Mouse (Mus musculus): Measurements from ENCODE around the gene Lrp11. TPM values are rescaled to one million over a fixed set of nuclear protein-coding genes. Genes with fewer than 3 reads are reported as not detected.
"Not testable (repeated sequence)": the region's sequence is repeated elsewhere in the genome, so short reads cannot be mapped to it uniquely, and the experiment has no call there.

The Lrp11 gene
- polyA plus RNA-seq, 1 experiment from 2014 or later: 5.6 TPM

GRCm38 (mm10) chr10:7605168-7605567 lies 15.6 kb downstream of the Lrp11 start:
- no peaks in the 10 kb centered on the region for H3K36me3 ChIP-seq
- 68% methylated on average over 2 of the region's 2 CpGs for WGBS
- no peaks in the 10 kb centered on the region for H3K27me3 ChIP-seq (replicated peaks)
- H3K4me2 ChIP-seq: no peak overlapping the region
- H3K9me3 ChIP-seq: no peaks in the 10 kb centered on the region
- H3K9ac ChIP-seq: no peak overlapping the region
- no peak overlapping the region for H3K27ac ChIP-seq
- no peaks in the 10 kb centered on the region for H3K4me1 ChIP-seq
- H3K4me3 ChIP-seq (replicated peaks): no peak overlapping the region
- ATAC-seq (ENCODE audit: insufficient read depth, low FRiP score, low read depth): no peak

GRCm38 (mm10) chr10:7606437-7606836 lies 16.8 kb downstream of the Lrp11 start:
- Histone ChIP-seq H3K9ac (no peak overlapping the region), H3K4me2 (no peak overlapping the region), H3K27ac (no peak overlapping the region), H3K9me3 (no peaks in the 10 kb centered on the region), H3K4me1 (no peaks in the 10 kb centered on the region), H3K36me3 (no peaks in the 10 kb centered on the region), H3K4me3 (replicated peaks) (no peak overlapping the region), H3K27me3 (replicated peaks) (no peaks in the 10 kb centered on the region)
- no peak for ATAC-seq (ENCODE audit: insufficient read depth, low FRiP score, low read depth)
- 70% methylated on average over 2 of the region's 2 CpGs for WGBS

- no peak for ATAC-seq (ENCODE audit: insufficient read depth, low FRiP score, low read depth)
- H3K27ac ChIP-seq: no peak overlapping the region
- 86% methylated on average over 17 of the region's 17 CpGs for WGBS
Measured at GRCm38 (mm10) chr10:7608611-7609010, 19.0 kb downstream of the Lrp11 start.

GRCm38 (mm10) chr10:7611647-7612046 lies 22.0 kb downstream of the Lrp11 start:
- ATAC-seq (ENCODE audit: insufficient read depth, low FRiP score, low read depth): no peak
- H3K4me2 ChIP-seq: no peak overlapping the region
- H3K4me3 ChIP-seq (replicated peaks): no peak overlapping the region
- H3K9ac ChIP-seq: no peak overlapping the region
- 69% methylated on average over 6 of the region's 6 CpGs for WGBS
- no peak overlapping the region for H3K27ac ChIP-seq
- H3K27me3 ChIP-seq (replicated peaks): no peaks in the 10 kb centered on the region
- H3K4me1 ChIP-seq: no peaks in the 10 kb centered on the region
- peaks cover 3% of the 10 kb centered on the region; the same call in 1 of the 2 replicates for H3K9me3 ChIP-seq
- no peaks in the 10 kb centered on the region for H3K36me3 ChIP-seq

More at GRCm38 (mm10) chr10:7608611-7609010, 19.0 kb downstream of the Lrp11 start:
- Histone ChIP-seq H3K4me3 (replicated peaks) (no peak overlapping the region), H3K4me1 (no peaks in the 10 kb centered on the region), H3K4me2 (no peak overlapping the region), H3K27me3 (replicated peaks) (no peaks in the 10 kb centered on the region), H3K36me3 (no peaks in the 10 kb centered on the region), H3K9ac (no peak overlapping the region), H3K9me3 (no peaks in the 10 kb centered on the region)

DNA sequence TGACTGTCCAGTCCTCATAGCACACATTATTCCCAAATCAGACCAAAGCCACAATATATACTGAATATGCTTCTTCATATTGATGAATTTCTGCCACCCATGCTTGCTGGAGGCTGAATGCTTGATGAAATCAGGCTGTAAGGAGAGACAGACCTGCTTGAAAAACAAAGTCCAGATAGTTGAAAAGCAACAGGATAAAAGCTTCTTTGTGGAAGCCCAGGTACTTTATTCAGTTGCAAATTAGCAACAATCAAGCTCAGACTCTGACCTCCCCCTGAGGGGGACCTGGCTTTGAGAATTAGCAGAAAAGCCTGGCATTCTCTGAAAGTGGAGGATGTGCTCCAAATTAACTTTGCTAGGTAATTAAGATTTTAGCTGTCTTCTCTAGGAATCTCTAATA lies 22.6 kb downstream of the Lrp11 start:
- not testable (repeated sequence) for H3K27ac ChIP-seq; ATAC-seq (ENCODE audit: insufficient read depth, low FRiP score, low read depth)

DNA sequence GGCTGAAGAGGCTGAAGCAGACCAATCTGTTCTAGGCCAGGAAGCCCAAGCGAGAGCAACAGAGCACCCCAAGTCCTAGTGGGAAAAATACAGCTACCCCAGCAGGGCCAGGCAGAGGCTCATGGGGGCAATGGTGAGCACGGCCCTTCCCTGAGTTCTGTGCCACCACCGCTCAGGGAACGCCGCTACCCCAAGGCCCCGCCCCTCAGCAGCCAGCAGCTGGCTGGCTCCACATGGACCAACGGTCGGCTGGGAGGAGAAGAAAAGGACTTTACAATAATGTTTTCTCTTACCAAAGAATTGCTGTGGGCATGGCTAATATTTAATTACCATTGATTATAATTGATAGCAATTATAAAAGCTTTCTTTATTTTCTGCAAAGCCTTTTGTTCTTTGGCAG lies 25.2 kb downstream of the Lrp11 start:
- Histone ChIP-seq H3K9me3 (peaks cover 3% of the 10 kb centered on the region; the same call in 1 of the 2 replicates), H3K4me1 (no peaks in the 10 kb centered on the region), H3K4me3 (replicated peaks) (no peak overlapping the region), H3K27ac (no peak overlapping the region), H3K4me2 (no peak overlapping the region), H3K9ac (no peak overlapping the region), H3K36me3 (no peaks in the 10 kb centered on the region), H3K27me3 (replicated peaks) (no peaks in the 10 kb centered on the region)
- no peak for ATAC-seq (ENCODE audit: insufficient read depth, low FRiP score, low read depth)
- 78% methylated on average over 8 of the region's 8 CpGs for WGBS

More for the DNA sequence above, 22.6 kb downstream of the Lrp11 start:
- not testable (repeated sequence) for H3K9ac ChIP-seq; H3K9me3 ChIP-seq; H3K4me3 ChIP-seq (replicated peaks); H3K4me2 ChIP-seq; H3K4me1 ChIP-seq; H3K36me3 ChIP-seq; H3K27me3 ChIP-seq (replicated peaks)

DNA sequence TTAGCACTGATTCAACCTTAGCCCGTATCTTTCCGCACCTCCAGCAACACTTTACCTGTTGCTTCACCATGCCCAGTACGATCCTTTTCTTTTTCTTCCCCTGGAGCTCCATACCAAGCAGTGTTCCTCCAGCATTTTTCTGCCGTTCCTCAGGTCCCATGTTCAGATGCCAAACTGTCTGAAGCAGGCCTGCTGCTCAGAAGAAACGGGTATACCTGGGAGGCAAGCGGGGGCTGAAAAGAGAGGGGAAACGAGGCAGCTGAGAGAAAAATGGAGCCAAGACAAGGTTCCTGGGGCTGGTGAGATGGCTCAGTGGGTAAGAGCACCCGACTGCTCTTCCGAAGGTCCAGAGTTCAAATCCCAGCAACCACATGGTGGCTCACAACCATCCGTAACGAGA lies 27.5 kb downstream of the Lrp11 start:
- H3K9me3 ChIP-seq; H3K4me2 ChIP-seq; H3K27me3 ChIP-seq (replicated peaks); H3K36me3 ChIP-seq; ATAC-seq (ENCODE audit: insufficient read depth, low FRiP score, low read depth); H3K27ac ChIP-seq; H3K9ac ChIP-seq; H3K4me3 ChIP-seq (replicated peaks); H3K4me1 ChIP-seq: not testable (repeated sequence)
- WGBS: 93% methylated on average over 11 of the region's 11 CpGs

GRCm38 (mm10) chr10:7617556-7617955 lies 28.0 kb downstream of the Lrp11 start:
- not testable (repeated sequence) for H3K27me3 ChIP-seq (replicated peaks); ATAC-seq (ENCODE audit: insufficient read depth, low FRiP score, low read depth); H3K36me3 ChIP-seq; H3K9ac ChIP-seq; H3K4me3 ChIP-seq (replicated peaks); H3K27ac ChIP-seq; H3K4me2 ChIP-seq; H3K9me3 ChIP-seq; H3K4me1 ChIP-seq
- WGBS: 64% methylated on average over 3 of the region's 3 CpGs

- WGBS: 91% methylated on average over 5 of the region's 5 CpGs
- Histone ChIP-seq H3K4me2 (no peak overlapping the region), H3K9me3 (peaks cover 1% of the 10 kb centered on the region; the same call in 1 of the 2 replicates), H3K9ac (no peak overlapping the region), H3K4me1 (no peaks in the 10 kb centered on the region), H3K4me3 (replicated peaks) (no peak overlapping the region), H3K27me3 (replicated peaks) (no peaks in the 10 kb centered on the region), H3K27ac (no peak overlapping the region), H3K36me3 (no peaks in the 10 kb centered on the region)
- ATAC-seq (ENCODE audit: insufficient read depth, low FRiP score, low read depth): no peak
Measured at GRCm38 (mm10) chr10:7619821-7620241, 30.2 kb downstream of the Lrp11 start.

DNA sequence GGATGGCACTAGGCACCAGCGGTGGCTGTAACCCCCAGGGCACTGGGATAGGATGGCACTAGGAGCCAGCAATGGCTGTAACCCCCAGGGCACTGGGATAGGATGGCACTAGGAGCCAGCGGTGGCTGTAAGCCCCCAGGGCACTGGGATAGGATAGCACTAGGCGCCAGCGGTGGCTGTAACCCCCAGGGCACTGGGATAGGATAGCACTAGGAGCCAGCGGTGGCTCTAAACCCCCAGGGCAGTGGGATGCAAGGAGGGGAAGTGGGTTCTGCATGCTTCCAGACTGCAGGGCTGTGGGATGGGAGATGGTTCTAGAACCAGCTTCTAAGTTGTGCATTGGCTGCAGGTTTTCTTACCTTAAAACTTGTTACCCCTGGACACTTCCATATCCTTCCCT lies 31.1 kb downstream of the Lrp11 start:
- H3K27me3 ChIP-seq (replicated peaks): no peaks in the 10 kb centered on the region
- no peak for ATAC-seq (ENCODE audit: insufficient read depth, low FRiP score, low read depth)
- no peak overlapping the region for H3K4me3 ChIP-seq (replicated peaks)
- H3K4me1 ChIP-seq: no peaks in the 10 kb centered on the region
- H3K9ac ChIP-seq: no peak overlapping the region
- 78% methylated on average over 5 of the region's 5 CpGs for WGBS
- H3K27ac ChIP-seq: no peak overlapping the region
- no peaks in the 10 kb centered on the region for H3K36me3 ChIP-seq
- H3K9me3 ChIP-seq: no peaks in the 10 kb centered on the region
- H3K4me2 ChIP-seq: no peak overlapping the region

DNA sequence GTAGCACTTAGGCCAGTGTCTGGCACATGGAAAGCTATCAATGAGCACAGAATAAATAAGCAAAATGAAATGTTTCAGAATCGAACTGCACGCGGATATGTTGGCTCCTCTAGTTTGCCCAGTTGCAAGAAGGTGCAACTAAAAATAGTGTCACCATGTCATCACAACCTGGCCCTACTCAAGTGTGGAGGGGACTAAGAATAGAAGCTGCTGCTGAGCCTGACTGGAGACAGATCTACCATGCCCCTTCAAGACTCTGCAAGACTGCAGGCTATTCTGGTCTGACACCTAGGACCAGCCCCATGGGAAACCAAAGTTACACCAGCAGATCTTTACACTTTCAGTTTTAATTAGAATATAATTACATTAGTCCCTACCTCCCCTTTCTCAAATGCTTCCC lies 32.8 kb downstream of the Lrp11 start:
- H3K4me2 ChIP-seq: no peak overlapping the region
- H3K4me1 ChIP-seq: no peaks in the 10 kb centered on the region
- H3K27ac ChIP-seq: no peak overlapping the region
- no peak for ATAC-seq (ENCODE audit: insufficient read depth, low FRiP score, low read depth)
- no peaks in the 10 kb centered on the region for H3K27me3 ChIP-seq (replicated peaks)
- 92% methylated on average over 3 of the region's 3 CpGs for WGBS
- no peaks in the 10 kb centered on the region for H3K36me3 ChIP-seq
- no peak overlapping the region for H3K9ac ChIP-seq
- no peak overlapping the region for H3K4me3 ChIP-seq (replicated peaks)
- no peaks in the 10 kb centered on the region for H3K9me3 ChIP-seq

- Histone ChIP-seq H3K4me2 (no peak overlapping the region), H3K4me1 (no peaks in the 10 kb centered on the region), H3K9ac (no peak overlapping the region), H3K27me3 (replicated peaks) (no peaks in the 10 kb centered on the region), H3K36me3 (no peaks in the 10 kb centered on the region), H3K9me3 (no peaks in the 10 kb centered on the region), H3K27ac (no peak overlapping the region), H3K4me3 (replicated peaks) (no peak overlapping the region)
- WGBS: 82% methylated on average over 3 of the region's 3 CpGs
- no peak for ATAC-seq (ENCODE audit: insufficient read depth, low FRiP score, low read depth)
Measured at GRCm38 (mm10) chr10:7623861-7624518, 34.4 kb downstream of the Lrp11 start.

- Histone ChIP-seq H3K36me3 (peaks cover 9% of the 10 kb centered on the region), H3K9ac (no peak overlapping the region), H3K27me3 (replicated peaks) (no peaks in the 10 kb centered on the region), H3K27ac (no peak overlapping the region), H3K4me2 (no peak overlapping the region), H3K4me1 (no peaks in the 10 kb centered on the region), H3K9me3 (no peaks in the 10 kb centered on the region), H3K4me3 (replicated peaks) (no peak overlapping the region)
- ATAC-seq (ENCODE audit: insufficient read depth, low FRiP score, low read depth): no peak
- WGBS: 91% methylated on average over 4 of the region's 4 CpGs
Measured at GRCm38 (mm10) chr10:7629092-7629491, 39.5 kb downstream of the Lrp11 start.

All from stomach, embryonic 15.5 days (tissue).